Mouse (Mus musculus) cerebellum, adult 18-20 months (tissue): ENCODE measurements at regions not wholly inside any gene's neighbourhood (a gene's known extent, or its start where the extent isn't known, plus 50 kb on each side); places are given as distances from the start of the nearest gene placed in this dataset.
A peak's percentile ranks its signal among the peaks of the same experiment; 100 is the strongest.
"Not testable (repeated sequence)": the region's sequence is repeated elsewhere in the genome, so short reads cannot be mapped to it uniquely, and the experiment has no call there.

Experiments
- DNase-seq, 2 experiments: peaks; one replicate each; pipeline ENCODE4 v3.0.0; 2021

- DNase-seq: no peak
Observed at GRCm38 (mm10) chr7:73208479-73208816, 166.9 kb upstream of the Rgma start.

- peak; percentile 13 to 22 for DNase-seq
Observed at GRCm38 (mm10) chr7:73208817-73209602, 166.3 kb upstream of the Rgma start.

- peak in 1 of 2 experiments; percentile 20 for DNase-seq
Observed at GRCm38 (mm10) chr7:73210078-73210477, 165.2 kb upstream of the Rgma start.

- no peak for DNase-seq
Observed at GRCm38 (mm10) chr7:73222237-73222915, 152.9 kb upstream of the Rgma start.

GRCm38 (mm10) chr7:73222929-73223512, 152.3 kb upstream of the Rgma start:
- DNase-seq: no peak

- no peak for DNase-seq
Observed at GRCm38 (mm10) chr7:73233539-73234158, 141.7 kb upstream of the Rgma start.

- peak in 1 of 2 experiments; percentile 9 for DNase-seq
Observed at GRCm38 (mm10) chr7:73238486-73238885, 136.8 kb upstream of the Rgma start.

- no peak for DNase-seq
Observed at GRCm38 (mm10) chr7:73243591-73244355, 131.5 kb upstream of the Rgma start.

GRCm38 (mm10) chr7:73245431-73245830, 129.9 kb upstream of the Rgma start:
- no peak for DNase-seq

GRCm38 (mm10) chr7:73250593-73250992, 124.7 kb upstream of the Rgma start:
- no peak for DNase-seq

- DNase-seq: no peak
Observed at GRCm38 (mm10) chr7:73251187-73251740, 124.0 kb upstream of the Rgma start.

GRCm38 (mm10) chr7:73254972-73255371, 120.3 kb upstream of the Rgma start:
- DNase-seq: not testable (repeated sequence)

GRCm38 (mm10) chr7:73260140-73260539, 115.2 kb upstream of the Rgma start:
- no peak for DNase-seq

GRCm38 (mm10) chr7:73261750-73262149, 113.6 kb upstream of the Rgma start:
- no peak for DNase-seq

- DNase-seq: no peak
Observed at GRCm38 (mm10) chr7:73262526-73262925, 112.8 kb upstream of the Rgma start.

GRCm38 (mm10) chr7:73269626-73270025, 105.7 kb upstream of the Rgma start:
- DNase-seq: no peak

GRCm38 (mm10) chr7:73272787-73273186, 102.5 kb upstream of the Rgma start:
- no peak for DNase-seq

- DNase-seq: no peak
Observed at GRCm38 (mm10) chr7:73275814-73276271, 99.5 kb upstream of the Rgma start.

- DNase-seq: peak; percentile 48 to 59
Observed at GRCm38 (mm10) chr7:73278616-73279015, 96.7 kb upstream of the Rgma start.

GRCm38 (mm10) chr7:73279936-73280445, 95.3 kb upstream of the Rgma start:
- peak; percentile 5 to 22 for DNase-seq

GRCm38 (mm10) chr7:73286244-73286643, 89.1 kb upstream of the Rgma start:
- no peak for DNase-seq

- DNase-seq: no peak
Observed at GRCm38 (mm10) chr7:73293337-73293736, 82.0 kb upstream of the Rgma start.
